Mouse (Mus musculus) MEL (cell line): ENCODE measurements around the gene Galnt9.

Experiments
- MEF2A ChIP-seq: IDR thresholded peaks from 2 replicates; pipeline ENCODE4 v1.6.1; 2014; ENCODE audit warnings: low read depth, mild to moderate bottlenecking, inconsistent platforms, low read length, improper control_type of control experiment; ENCODE audit not compliant: poor library complexity, insufficient replicate concordance, severe bottlenecking; ENCODE audit errors: extremely low read depth
- SIN3A ChIP-seq: IDR thresholded peaks from 2 replicates; pipeline ENCODE4 v1.6.1; 2012; ENCODE audit warnings: low read length, improper control_type of control experiment, inconsistent platforms

DNA sequence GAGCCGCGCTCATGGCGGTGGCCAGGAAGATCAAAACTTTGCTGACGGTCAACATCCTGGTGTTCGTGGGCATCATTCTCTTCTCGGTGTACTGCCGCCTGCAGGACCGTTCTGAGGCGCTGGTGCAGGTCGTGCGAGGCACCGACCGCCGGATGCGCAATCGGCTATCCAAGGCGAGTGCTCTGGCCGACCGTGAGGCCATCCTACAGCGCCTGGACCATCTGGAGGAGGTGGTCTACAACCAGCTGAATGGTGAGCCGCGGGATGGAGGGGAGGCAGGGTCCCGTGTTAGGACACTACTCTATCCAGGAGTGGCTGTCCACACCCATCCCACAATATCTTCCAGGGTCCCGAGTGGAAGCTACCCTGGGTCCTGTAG lies 525 bp downstream of the Galnt9 start:
- no peak for TF ChIP-seq MEF2A
- no peak for TF ChIP-seq SIN3A
